Mouse (Mus musculus): ENCODE results near the gene Cmtm8. TPM values are rescaled to one million over a fixed set of nuclear protein-coding genes. Genes with fewer than 3 reads are reported as not detected.

Gene Cmtm8
- polyA plus RNA-seq, 1 experiment = 1.7 TPM

DNA sequence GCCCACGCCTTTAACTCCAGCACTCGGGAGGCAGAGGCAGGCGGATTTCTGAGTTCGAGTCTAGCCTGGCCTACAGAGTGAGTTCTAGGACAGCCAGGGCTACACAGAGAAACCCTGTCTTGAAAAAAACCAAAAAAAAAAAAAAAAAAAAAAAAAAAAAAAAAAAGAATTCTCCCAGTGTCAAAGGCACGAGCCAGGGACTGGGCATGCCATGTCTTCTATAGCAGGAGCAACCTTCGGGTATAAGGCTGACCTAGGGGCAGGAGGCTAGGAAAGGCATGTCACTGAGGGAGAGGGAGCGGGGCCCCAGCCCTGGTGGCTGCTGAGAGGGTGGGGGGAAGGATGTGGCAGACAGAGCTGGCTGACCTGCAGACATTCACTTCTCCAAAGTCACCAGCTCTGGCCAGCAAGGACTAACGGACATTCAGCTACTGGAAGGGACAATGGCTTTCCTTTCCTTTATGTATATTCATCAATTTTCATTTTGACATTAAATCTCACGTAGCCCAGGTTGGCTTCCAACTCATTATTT lies 50.1 kb downstream of the Cmtm8 start:
- H3K27ac ChIP-seq (ENCODE audit: insufficient read depth, low read depth, low read length) = no peak overlapping the region
- no peak for TF ChIP-seq POLR2A (IDR thresholded peaks at IDR 0.05; ENCODE audit: borderline replicate concordance, low read depth, low read length)
- TF ChIP-seq CTCF (IDR thresholded peaks at IDR 0.05; ENCODE audit: low read depth, low read length) = no peak
- H3K4me1 ChIP-seq (ENCODE audit: control insufficient read depth, insufficient read depth, low read length) = peaks cover 15% of the 10 kb centered on the region
- no peak overlapping the region for H3K4me3 ChIP-seq (ENCODE audit: insufficient read depth, low read length)

GRCm38 (mm10) chr9:114789989-114790388 lies 54.0 kb downstream of the Cmtm8 start:
- no peak for TF ChIP-seq CTCF (IDR thresholded peaks at IDR 0.05; ENCODE audit: low read depth, low read length)
- no peak for TF ChIP-seq POLR2A (IDR thresholded peaks at IDR 0.05; ENCODE audit: borderline replicate concordance, low read depth, low read length)
- no peak overlapping the region for H3K27ac ChIP-seq (ENCODE audit: insufficient read depth, low read depth, low read length)
- H3K4me1 ChIP-seq (ENCODE audit: control insufficient read depth, insufficient read depth, low read length) = peaks cover 47% of the 10 kb centered on the region
- H3K4me3 ChIP-seq (ENCODE audit: insufficient read depth, low read length) = no peak overlapping the region

DNA sequence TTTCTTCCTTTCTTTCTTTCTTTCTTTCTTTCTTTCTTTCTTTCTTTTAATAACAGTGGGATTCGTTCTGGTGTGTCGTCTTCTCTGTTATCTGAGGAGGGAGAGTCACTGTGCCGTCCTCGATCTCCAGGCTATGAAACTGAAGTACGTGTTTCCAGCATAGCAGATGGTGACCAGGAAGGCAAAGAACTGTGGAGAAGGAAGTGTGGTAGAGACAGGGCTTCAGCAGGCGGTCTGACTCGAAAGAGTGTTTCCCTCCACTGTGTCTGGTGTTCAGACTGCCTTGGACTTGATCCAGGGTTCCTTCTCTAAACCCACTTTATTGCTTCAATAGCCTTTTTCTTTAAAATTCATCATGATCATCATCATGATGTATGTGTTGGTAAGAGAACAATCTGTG lies 54.4 kb downstream of the Cmtm8 start:
- peaks cover 51% of the 10 kb centered on the region for H3K4me1 ChIP-seq (ENCODE audit: control insufficient read depth, insufficient read depth, low read length)
- TF ChIP-seq POLR2A (IDR thresholded peaks at IDR 0.05; ENCODE audit: borderline replicate concordance, low read depth, low read length) = no peak

DNA sequence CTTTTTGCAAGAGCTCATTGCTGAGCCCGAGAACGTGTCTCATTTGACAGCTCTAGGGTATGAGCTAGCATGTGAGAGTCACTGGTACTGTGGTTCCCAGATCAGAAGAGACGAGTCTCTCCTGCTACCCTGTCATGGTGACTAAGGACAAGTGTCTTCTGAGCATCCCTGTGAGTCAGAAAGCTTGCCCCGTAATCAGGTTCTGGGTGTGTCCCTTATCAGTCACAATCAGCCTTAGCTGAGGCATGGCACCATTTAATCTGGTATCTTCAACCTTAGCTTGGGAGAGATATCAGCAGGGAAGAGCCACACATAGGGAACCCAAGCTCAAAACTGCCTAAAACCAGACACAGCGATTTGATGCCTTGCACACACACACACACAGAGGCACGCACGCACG lies 55.3 kb downstream of the Cmtm8 start:
- Histone ChIP-seq H3K4me3 (ENCODE audit: insufficient read depth, low read length) (no peak overlapping the region), H3K4me1 (ENCODE audit: control insufficient read depth, insufficient read depth, low read length) (peaks cover 46% of the 10 kb centered on the region), H3K27ac (ENCODE audit: insufficient read depth, low read depth, low read length) (no peak overlapping the region)
- TF ChIP-seq POLR2A (IDR thresholded peaks at IDR 0.05; ENCODE audit: borderline replicate concordance, low read depth, low read length) (no peak), CTCF (IDR thresholded peaks at IDR 0.05; ENCODE audit: low read depth, low read length) (no peak)

More for the DNA sequence above, 54.4 kb downstream of the Cmtm8 start:
- H3K4me3 ChIP-seq (ENCODE audit: insufficient read depth, low read length) = no peak overlapping the region
- H3K27ac ChIP-seq (ENCODE audit: insufficient read depth, low read depth, low read length) = no peak overlapping the region

DNA sequence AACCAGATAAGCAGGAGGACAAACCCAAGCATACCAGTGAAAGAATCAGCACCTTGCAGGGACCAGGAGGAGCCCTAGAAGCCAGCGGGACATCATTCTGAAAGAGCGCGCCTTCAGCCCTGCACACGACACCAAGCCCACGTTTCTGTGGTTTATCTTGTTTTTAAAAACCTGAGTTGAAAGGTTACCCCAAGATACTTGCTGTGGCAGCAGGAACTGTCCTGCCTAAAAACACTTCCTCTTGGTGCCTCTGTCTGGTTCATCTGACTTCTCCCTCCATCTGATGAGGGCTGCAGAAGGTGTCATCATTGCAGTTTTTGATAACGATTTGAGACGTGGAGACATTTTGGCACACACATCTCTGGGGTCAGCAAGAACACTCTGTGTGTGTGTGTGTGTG lies 56.2 kb downstream of the Cmtm8 start:
- Histone ChIP-seq H3K27ac (ENCODE audit: insufficient read depth, low read depth, low read length) (peak overlapping the region; percentile 47), H3K4me3 (ENCODE audit: insufficient read depth, low read length) (no peak overlapping the region), H3K4me1 (ENCODE audit: control insufficient read depth, insufficient read depth, low read length) (peaks cover 54% of the 10 kb centered on the region)
- TF ChIP-seq CTCF (IDR thresholded peaks at IDR 0.05; ENCODE audit: low read depth, low read length) (no peak), POLR2A (IDR thresholded peaks at IDR 0.05; ENCODE audit: borderline replicate concordance, low read depth, low read length) (no peak)

- H3K27ac ChIP-seq (ENCODE audit: insufficient read depth, low read depth, low read length) = peak overlapping the region; percentile 47
- no peak overlapping the region for H3K4me3 ChIP-seq (ENCODE audit: insufficient read depth, low read length)
- no peak for TF ChIP-seq POLR2A (IDR thresholded peaks at IDR 0.05; ENCODE audit: borderline replicate concordance, low read depth, low read length)
- no peak for TF ChIP-seq CTCF (IDR thresholded peaks at IDR 0.05; ENCODE audit: low read depth, low read length)
- peaks cover 60% of the 10 kb centered on the region for H3K4me1 ChIP-seq (ENCODE audit: control insufficient read depth, insufficient read depth, low read length)
Observed at GRCm38 (mm10) chr9:114787134-114787533, 56.8 kb downstream of the Cmtm8 start.

GRCm38 (mm10) chr9:114785432-114786125 lies 58.4 kb downstream of the Cmtm8 start:
- no peak overlapping the region for H3K4me3 ChIP-seq (ENCODE audit: insufficient read depth, low read length)
- no peak for TF ChIP-seq CTCF (IDR thresholded peaks at IDR 0.05; ENCODE audit: low read depth, low read length)
- TF ChIP-seq POLR2A (IDR thresholded peaks at IDR 0.05; ENCODE audit: borderline replicate concordance, low read depth, low read length) = no peak
- peak overlapping the region; percentile 60 for H3K27ac ChIP-seq (ENCODE audit: insufficient read depth, low read depth, low read length)
- peaks cover 60% of the 10 kb centered on the region for H3K4me1 ChIP-seq (ENCODE audit: control insufficient read depth, insufficient read depth, low read length)

DNA sequence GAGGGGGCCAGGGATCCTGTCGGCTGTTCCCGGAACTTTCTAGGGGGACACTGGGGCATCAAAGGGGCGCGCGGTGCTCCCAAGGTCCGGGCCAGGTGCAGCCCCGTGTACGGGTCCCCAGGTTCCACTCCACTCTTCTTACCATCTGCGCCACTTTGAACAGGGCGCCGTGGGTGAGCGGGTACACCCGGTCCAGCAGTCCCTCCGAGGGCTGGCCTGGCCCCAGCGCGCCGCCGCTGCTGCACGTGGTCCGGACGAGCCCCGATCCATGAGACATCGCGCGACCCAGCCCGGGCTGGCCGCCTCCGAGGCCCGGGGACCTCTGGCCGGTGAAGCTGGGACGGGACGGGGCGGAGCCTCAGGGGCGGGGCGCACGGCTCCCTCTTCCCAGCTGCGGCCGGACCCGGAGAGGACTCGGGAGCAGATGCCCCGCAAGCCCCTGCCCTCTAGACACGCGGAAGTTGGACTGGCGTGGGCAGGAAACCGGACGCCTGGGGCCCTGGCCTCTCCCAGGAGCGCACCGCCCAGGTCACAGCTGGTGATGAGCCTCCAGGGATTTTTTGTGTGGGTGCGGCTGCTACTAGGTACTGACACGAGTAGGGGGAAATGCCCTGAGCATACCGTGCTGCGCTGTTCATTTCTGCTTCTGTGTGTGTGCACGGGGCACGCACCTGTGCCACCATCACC lies 62.3 kb downstream of the Cmtm8 start, which contains the start of gene Cmtm7:
Gene Cmtm7 (minus strand): TSS at position 331 of the 687 bp plus-strand sequence.
- Histone ChIP-seq H3K27ac (ENCODE audit: insufficient read depth, low read depth, low read length) (peak within 1 kb of the TSS; percentile 99), H3K4me3 (ENCODE audit: insufficient read depth, low read length) (peak within 1 kb of the TSS; percentile 88), H3K4me1 (ENCODE audit: control insufficient read depth, insufficient read depth, low read length) (peaks cover 54% of the 10 kb centered on the region)
- TF ChIP-seq POLR2A (IDR thresholded peaks at IDR 0.05; ENCODE audit: borderline replicate concordance, low read depth, low read length) = 0 out of 2 replicates have a peak, but pooled peaks have one; percentile 9
- TF ChIP-seq CTCF (IDR thresholded peaks at IDR 0.05; ENCODE audit: low read depth, low read length) = no peak

- peak overlapping the region; percentile 88 for H3K4me3 ChIP-seq (ENCODE audit: insufficient read depth, low read length)
- peaks cover 58% of the 10 kb centered on the region for H3K4me1 ChIP-seq (ENCODE audit: control insufficient read depth, insufficient read depth, low read length)
- H3K27ac ChIP-seq (ENCODE audit: insufficient read depth, low read depth, low read length) = peak overlapping the region; percentile 99
- TF ChIP-seq POLR2A (IDR thresholded peaks at IDR 0.05; ENCODE audit: borderline replicate concordance, low read depth, low read length) (peak; percentile 85), CTCF (IDR thresholded peaks at IDR 0.05; ENCODE audit: low read depth, low read length) (no peak)
Observed at GRCm38 (mm10) chr9:114780746-114781525, 63.0 kb downstream of the Cmtm8 start.

Data from bone marrow macrophage, adult 2 months (primary cell).